15 mouse cellular contexts compared by ENCODE assay signal in genomic region chr2:147941319-147941718, GRCm38 (mm10).
"Had no signal": no experiment of that assay in that cellular context is flagged by ENCODE, and none has a peak within 500 bp of the region (broad histone marks: within the 10 kb centered on the region; RNA-seq: fewer than 3 reads in every experiment).

No protein-coding gene starts in this region.

- H3K4me2 ChIP-seq: limb, embryonic 15.5 days; liver, embryonic 13.5 days had no signal

- H3K27ac ChIP-seq: hindbrain, postnatal 0 days; limb, embryonic 15.5 days; liver, embryonic 13.5 days; midbrain, embryonic 10.5 days had no signal

- H3K4me3 ChIP-seq: limb, embryonic 15.5 days; liver, embryonic 13.5 days; midbrain, embryonic 10.5 days had no signal

- H3K27me3 ChIP-seq: limb, embryonic 15.5 days; liver, embryonic 13.5 days had no signal

- ATAC-seq: hindbrain, postnatal 0 days; lung, postnatal 0 days had no signal

- H3K4me1 ChIP-seq: limb, embryonic 15.5 days; midbrain, embryonic 10.5 days had no signal

- H3K9ac ChIP-seq: limb, embryonic 15.5 days; liver, embryonic 13.5 days had no signal

- DNase-seq: kidney, adult 11 months; kidney, postnatal 25 days; layer of hippocampus, adult 9-11 months; layer of hippocampus, postnatal 36 days; liver, embryonic 13.5 days; lung, adult 18-20 months; lung, postnatal 4 days; midbrain, embryonic 14.5 days; right cerebral cortex, postnatal 14 days; thymus, adult 2 months; thymus, postnatal 25 days had no signal

- H3K9me3 ChIP-seq: limb, embryonic 15.5 days; liver, embryonic 13.5 days had no signal

- H3K36me3 ChIP-seq: limb, embryonic 15.5 days; liver, embryonic 13.5 days had no signal
